Mouse (Mus musculus): ENCODE measurements around the gene Ctps2.

- TF ChIP-seq GATA1 (IDR thresholded peaks at IDR 0.05; ENCODE audit: low read length) (no peak), TAL1 (IDR thresholded peaks at IDR 0.05; ENCODE audit: low read length) (no peak)
Observed at GRCm38 (mm10) chrX:162942027-162942426, 41.0 kb downstream of the Ctps2 start.

Data from erythroblast, embryonic 14.5 days (primary cell).